ENCODE assay signal across 8 mouse cellular contexts in genomic region chr11:88070392-88070791, GRCm38 (mm10). TPM values are rescaled to one million over a fixed set of nuclear protein-coding genes. Genes with fewer than 3 reads are reported as not detected.
A peak's percentile ranks its signal among the peaks of the same experiment; 100 is the strongest.
DNase-seq lines count a peak whose midpoint lies in the region; ATAC-seq and TF ChIP-seq lines count a peak whose summit lies in the region.
"Had no signal": no experiment of that assay in that cellular context is flagged by ENCODE, and none has a peak within 500 bp of the region (broad histone marks: within the 10 kb centered on the region; RNA-seq: fewer than 3 reads in every experiment).

No protein-coding gene starts in this region.

- no peaks in the 10 kb centered on the region for H3K27me3 ChIP-seq in C2C12 (ENCODE audit: control insufficient read depth, insufficient read depth, insufficient read length)
- no peaks in the 10 kb centered on the region for H3K27me3 ChIP-seq in hindbrain, embryonic 10.5 days (ENCODE audit: insufficient read depth, poor library complexity, severe bottlenecking)
- H3K27me3 ChIP-seq in liver, postnatal 0 days (ENCODE audit: insufficient read depth, low read length) = no peaks in the 10 kb centered on the region

- TF ChIP-seq CTCF in C2C12 (IDR thresholded peaks at IDR 0.05; ENCODE audit: control insufficient read depth, insufficient read depth, insufficient read length) = no peak
- TF ChIP-seq CTCF in liver, postnatal 0 days (IDR thresholded peaks at IDR 0.05; ENCODE audit: low read depth) = no peak

- H3K4me3 ChIP-seq in C2C12 (ENCODE audit: insufficient read depth, poor library complexity, severe bottlenecking) = peak overlapping the region; percentile 91
- peak overlapping the region; percentile 99 for H3K4me3 ChIP-seq in hindbrain, embryonic 10.5 days
- H3K4me3 ChIP-seq in liver, postnatal 0 days (ENCODE audit: low read depth, low read length) = no peak overlapping the region

- ATAC-seq in liver, postnatal 0 days = no peak
- ATAC-seq in erythroid progenitor cell, adult 5-6 weeks (replicated peaks; ENCODE audit: low FRiP score, poor library complexity, severe bottlenecking) = no peak

- peak; percentile 70 for DNase-seq in 416B (ENCODE audit: low read depth)
- no peak for DNase-seq in hindbrain, embryonic 10.5 days (ENCODE audit: low spot score)
- no peak for DNase-seq in liver, postnatal 0 days
- no peak for DNase-seq in layer of hippocampus, postnatal 10 days (ENCODE audit: low spot score in 2 of 2)
- no peak for DNase-seq in layer of hippocampus, postnatal 36 days
- DNase-seq: lung, postnatal 4 days had no signal

- no peak for TF ChIP-seq EP300 in liver, postnatal 0 days (IDR thresholded peaks at IDR 0.05; ENCODE audit: low read depth)

- no peak overlapping the region for H3K9ac ChIP-seq in liver, postnatal 0 days (replicated peaks)

- H3K79me2 ChIP-seq in C2C12 (ENCODE audit: control insufficient read depth, insufficient read depth) = peaks cover 71% of the 10 kb centered on the region

- H3K4me2 ChIP-seq in liver, postnatal 0 days (ENCODE audit: low read depth, low read length) = peak overlapping the region; percentile 22; the same call in 1 of the 2 replicates

- 43% methylated on average over 4 of the region's 4 CpGs for WGBS in hindbrain, embryonic 10.5 days
- 46% methylated on average over 4 of the region's 4 CpGs for WGBS in liver, postnatal 0 days (ENCODE audit: insufficient replicate concordance)

- peaks cover 25% of the 10 kb centered on the region for H3K36me3 ChIP-seq in C2C12 (ENCODE audit: control insufficient read depth, insufficient read depth)
- H3K36me3 ChIP-seq in hindbrain, embryonic 10.5 days = peaks cover 26% of the 10 kb centered on the region
- peaks cover 16% of the 10 kb centered on the region for H3K36me3 ChIP-seq in liver, postnatal 0 days (replicated peaks; ENCODE audit: insufficient read depth, low read length)

- H3K79me3 ChIP-seq in C2C12 (ENCODE audit: low read depth) = peaks cover 65% of the 10 kb centered on the region

- H3ac ChIP-seq in C2C12 (ENCODE audit: control insufficient read depth, insufficient read length, low read depth) = no peak overlapping the region

- H3K9me3 ChIP-seq in hindbrain, embryonic 10.5 days = no peaks in the 10 kb centered on the region
- no peaks in the 10 kb centered on the region for H3K9me3 ChIP-seq in liver, postnatal 0 days (ENCODE audit: low read length)

- peak overlapping the region; percentile 100 for H3K27ac ChIP-seq in hindbrain, embryonic 10.5 days
- H3K27ac ChIP-seq in liver, postnatal 0 days (ENCODE audit: low read depth) = no peak overlapping the region

- peaks cover 69% of the 10 kb centered on the region for H3K4me1 ChIP-seq in hindbrain, embryonic 10.5 days (replicated peaks)
- H3K4me1 ChIP-seq in liver, postnatal 0 days (ENCODE audit: insufficient read depth) = peaks cover 29% of the 10 kb centered on the region

TF ChIP-seq in C2C12, 6 proteins besides CTCF, POLR2A, EP300 and RAD21:
- TF ChIP-seq USF1 (IDR thresholded peaks at IDR 0.05; ENCODE audit: low read depth) (no peak), CEBPB (IDR thresholded peaks at IDR 0.05; ENCODE audit: low read depth) (no peak), MYOG (IDR thresholded peaks at IDR 0.05; ENCODE audit: control insufficient read depth, extremely low read depth, insufficient read length) (no peak), FOSL1 (IDR thresholded peaks at IDR 0.05; ENCODE audit: insufficient read depth, low read length, poor library complexity, severe bottlenecking) (no peak)

RNA-seq across cellular contexts. Expression of gene Vezf1, which starts 2.3 kb away (rescaled TPM):
- 13.3 TPM for polyA plus RNA-seq in C2C12 (2012; fragmentation: generic; extraction: Trizol)
- 64.7 and 64.8 TPM in 2 replicates for polyA plus RNA-seq in hindbrain, embryonic 10.5 days (2016; fragmentation: Nextera tagmentation; extraction: Ambion mirVana)
- polyA plus RNA-seq in liver, postnatal 0 days (2015; fragmentation: Nextera tagmentation; extraction: Ambion mirVana) = 6.3 TPM in 2 replicates
- total RNA-seq in layer of hippocampus, postnatal 10 days (2021) = 10 to 100 TPM; 26.0 to 28.5 TPM
- 10 to 100 TPM; 20.2 to 22.6 TPM for total RNA-seq in layer of hippocampus, postnatal 36 days (2021)
- 29.6 and 37.3 TPM in 2 replicates for total RNA-seq in erythroid progenitor cell, adult 5-6 weeks (2015; ENCODE audit: low replicate concordance)
- 16.3 and 17.8 TPM in 2 replicates for total RNA-seq in erythroid progenitor cell, adult 5-6 weeks (2017; ENCODE audit: low replicate concordance)

RNA-seq across cellular contexts. Expression of gene Srsf1, which starts 23.2 kb away (rescaled TPM):
- polyA plus RNA-seq in C2C12 (2012; fragmentation: generic; extraction: Trizol) = 143 TPM
- 337 and 377 TPM in 2 replicates for polyA plus RNA-seq in hindbrain, embryonic 10.5 days (2016; fragmentation: Nextera tagmentation; extraction: Ambion mirVana)
- polyA plus RNA-seq in liver, postnatal 0 days (2015; fragmentation: Nextera tagmentation; extraction: Ambion mirVana) = 54.8 and 58.6 TPM in 2 replicates
- 100 to 1,000 TPM; 218 to 245 TPM for total RNA-seq in layer of hippocampus, postnatal 10 days (2021)
- 100 to 1,000 TPM; 232 to 248 TPM for total RNA-seq in layer of hippocampus, postnatal 36 days (2021)
- total RNA-seq in erythroid progenitor cell, adult 5-6 weeks (2015; ENCODE audit: low replicate concordance) = 312 and 323 TPM in 2 replicates
- total RNA-seq in erythroid progenitor cell, adult 5-6 weeks (2017; ENCODE audit: low replicate concordance) = 485 and 568 TPM in 2 replicates

RNA-seq across cellular contexts. Expression of gene Cuedc1, which starts 27.5 kb away (rescaled TPM):
- polyA plus RNA-seq in C2C12 (2012; fragmentation: generic; extraction: Trizol) = 16.2 TPM
- polyA plus RNA-seq in hindbrain, embryonic 10.5 days (2016; fragmentation: Nextera tagmentation; extraction: Ambion mirVana) = 20.5 and 27.1 TPM in 2 replicates
- 1.2 and 1.6 TPM in 2 replicates for polyA plus RNA-seq in liver, postnatal 0 days (2015; fragmentation: Nextera tagmentation; extraction: Ambion mirVana)
- 10 to 100 TPM; 42.0 to 45.7 TPM for total RNA-seq in layer of hippocampus, postnatal 10 days (2021)
- total RNA-seq in layer of hippocampus, postnatal 36 days (2021) = 10 to 100 TPM; 27.9 to 31.4 TPM
- total RNA-seq in erythroid progenitor cell, adult 5-6 weeks (2015; ENCODE audit: low replicate concordance) = 0.84 TPM in 1 of 2 replicates, not detected in the other
- 0.39 TPM in 1 of 2 replicates, not detected in the other for total RNA-seq in erythroid progenitor cell, adult 5-6 weeks (2017; ENCODE audit: low replicate concordance)

Comparison
In these comparisons a context has a peak if more than half of its experiments do, and no peak if none do; other contexts are left out.
1. RNA of gene Cuedc1, which starts 27.5 kb away (total RNA-seq): 42.0 to 45.7 TPM in layer of hippocampus, postnatal 10 days and 27.9 to 31.4 TPM in layer of hippocampus, postnatal 36 days; 0.39 to 0.84 TPM in erythroid progenitor cell, adult 5-6 weeks; every median in the first group is over 10 times any median in the second.